Mouse (Mus musculus) layer of hippocampus, postnatal 25 days (tissue): ENCODE measurements around the gene Jund. TPM values are rescaled to one million over a fixed set of nuclear protein-coding genes. Genes with fewer than 3 reads are reported as not detected.

Experiments used
- DNase-seq, 2 experiments: peaks; one replicate each; pipeline ENCODE4 v3.0.0; 2022; ENCODE audit warnings: mixed read lengths in 2 of 2, low spot score in 1 of 2; ENCODE audit errors: extremely low spot score in 1 of 2
- total RNA-seq, 2 experiments: library from RNA; stranded (reverse); gene quantifications; 2 replicates each; pipeline ENCODE4 v1.2.3; 2021

The Jund gene
- total RNA-seq: 100 to 1,000 TPM; 181 to 194 TPM

DNA sequence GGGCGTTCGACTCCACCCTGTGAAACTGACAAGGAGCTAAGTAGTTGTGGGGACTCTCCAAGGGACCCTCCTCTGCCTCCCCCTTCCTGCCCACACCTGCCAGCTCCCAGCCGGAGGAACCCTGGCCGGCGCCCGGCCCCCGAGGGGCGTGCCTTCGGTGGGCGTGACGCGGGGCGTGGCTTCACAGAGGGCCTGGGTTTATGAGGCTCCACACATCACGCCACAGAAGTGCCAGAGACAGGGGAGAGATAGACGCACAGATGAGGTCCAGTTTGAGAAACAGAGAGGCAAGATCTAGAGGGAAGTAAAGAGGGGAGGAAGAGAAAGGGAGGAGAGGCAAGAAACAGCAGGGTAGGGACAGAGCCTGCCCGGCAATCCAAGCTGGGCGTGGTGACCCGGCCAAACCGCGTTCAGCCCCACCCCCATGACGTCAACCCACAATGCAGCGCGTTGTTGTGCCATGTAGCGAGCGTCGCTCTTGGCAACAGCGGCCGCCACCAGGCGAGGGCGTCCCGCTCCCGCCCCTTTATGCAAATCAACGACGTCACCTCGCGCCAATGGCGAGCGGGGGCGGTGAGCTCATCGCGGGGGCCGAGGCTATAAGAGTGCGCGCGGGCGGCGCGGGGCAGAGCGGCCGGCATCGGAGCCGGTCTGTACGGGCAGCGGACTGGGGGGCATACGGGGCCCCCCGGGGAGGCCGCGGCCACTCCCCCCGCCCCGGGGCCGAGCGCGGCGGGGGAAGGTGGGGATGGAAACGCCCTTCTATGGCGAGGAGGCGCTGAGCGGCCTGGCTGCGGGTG lies at the start of gene Jund:
TSS of gene Jund (plus strand) at position 640 of the 800 bp plus-strand sequence.
- DNase-seq: peak; percentile 96 to 98

DNA sequence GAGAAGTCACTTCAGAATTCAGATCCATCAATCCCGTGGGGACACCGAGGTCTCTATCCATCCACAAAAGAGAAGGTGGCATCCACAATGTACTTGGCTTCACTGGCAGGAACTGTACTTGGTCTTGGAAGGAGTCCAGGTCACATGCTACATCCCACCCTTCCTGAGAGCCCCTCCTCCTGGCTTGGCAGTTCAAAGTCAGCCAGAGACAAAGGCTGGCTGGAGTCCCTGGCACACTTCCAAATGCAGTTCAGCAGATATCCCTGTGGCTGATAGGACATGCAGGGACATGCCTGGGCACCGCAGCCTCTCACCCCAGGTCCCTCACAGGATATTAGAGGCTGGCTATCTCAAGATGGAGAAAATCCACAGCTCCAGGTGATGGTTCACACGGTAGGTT lies 49.4 kb upstream of the Jund start:
- no peak for DNase-seq

- no peak for DNase-seq
Measured at GRCm38 (mm10) chr8:70650351-70650750, 48.4 kb upstream of the Jund start.

GRCm38 (mm10) chr8:70653226-70653625 lies 45.5 kb upstream of the Jund start:
- DNase-seq: peak in 1 of 2 experiments; percentile 58

DNA sequence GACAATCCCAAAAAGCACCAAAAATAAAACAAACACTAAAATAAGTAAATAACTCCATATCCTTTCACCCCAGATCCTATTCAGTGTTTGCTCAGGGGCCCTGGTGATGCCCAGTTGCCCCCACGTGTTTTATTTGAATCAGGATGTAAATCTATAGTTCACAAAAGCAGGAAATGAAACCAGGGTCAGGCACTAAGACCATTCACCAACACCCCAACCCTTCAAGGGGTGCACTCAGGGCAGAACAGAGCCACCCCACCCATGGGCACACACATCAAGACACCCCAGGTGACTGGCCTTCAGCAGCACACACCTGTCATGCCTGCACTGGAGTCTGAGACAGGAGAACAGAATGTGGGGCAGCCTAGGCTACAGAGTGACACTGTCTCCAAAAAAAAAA lies 44.6 kb upstream of the Jund start:
- no peak for DNase-seq

DNA sequence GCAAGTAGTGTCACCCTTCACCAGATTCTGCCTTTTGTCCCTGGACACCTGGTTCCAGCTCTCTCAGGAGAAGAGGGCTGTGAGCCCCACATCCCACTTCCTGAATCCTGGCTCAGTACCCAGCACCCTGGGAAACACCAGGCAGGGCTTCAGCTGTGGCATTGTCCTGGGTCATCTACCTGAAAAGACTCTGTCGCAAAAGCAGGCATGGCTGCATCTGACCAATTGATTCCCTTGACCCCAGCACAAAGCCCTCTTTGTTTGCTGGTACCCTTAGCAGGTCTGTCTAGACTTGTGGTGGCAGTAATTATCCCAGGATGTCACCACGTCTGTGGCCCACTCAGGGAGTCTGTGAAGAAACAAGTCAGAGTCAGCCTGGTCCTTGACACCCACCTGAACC lies 43.3 kb upstream of the Jund start:
- no peak for DNase-seq

DNA sequence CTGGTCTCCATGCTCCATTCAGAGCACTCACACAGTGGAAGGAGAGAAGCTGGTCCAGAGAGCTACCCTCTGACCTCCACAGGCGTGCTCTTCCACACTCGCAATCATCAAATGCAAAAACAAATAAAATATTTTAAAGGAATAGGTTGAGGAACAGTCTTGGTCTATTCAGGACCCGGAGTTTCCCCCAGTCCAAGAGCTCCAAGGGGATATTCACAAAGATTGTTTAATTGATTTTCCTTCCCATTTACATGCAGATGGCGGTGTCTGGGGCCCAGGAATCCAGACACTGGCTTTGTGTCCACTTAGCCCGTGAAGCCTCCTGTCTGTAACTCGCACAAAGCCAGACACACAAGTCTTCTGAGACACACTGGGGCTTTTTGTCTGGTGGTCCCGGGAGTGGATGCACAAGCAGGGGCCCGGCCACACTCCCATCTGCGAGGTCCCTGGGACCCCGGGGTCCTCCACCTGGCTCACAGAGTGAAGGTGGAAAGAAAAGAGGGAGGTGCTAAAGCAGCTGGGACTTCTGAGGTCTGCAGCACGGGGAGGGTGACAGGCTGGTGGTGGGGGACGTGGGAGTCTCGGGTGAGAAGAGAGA lies 42.5 kb upstream of the Jund start:
- no peak for DNase-seq

DNA sequence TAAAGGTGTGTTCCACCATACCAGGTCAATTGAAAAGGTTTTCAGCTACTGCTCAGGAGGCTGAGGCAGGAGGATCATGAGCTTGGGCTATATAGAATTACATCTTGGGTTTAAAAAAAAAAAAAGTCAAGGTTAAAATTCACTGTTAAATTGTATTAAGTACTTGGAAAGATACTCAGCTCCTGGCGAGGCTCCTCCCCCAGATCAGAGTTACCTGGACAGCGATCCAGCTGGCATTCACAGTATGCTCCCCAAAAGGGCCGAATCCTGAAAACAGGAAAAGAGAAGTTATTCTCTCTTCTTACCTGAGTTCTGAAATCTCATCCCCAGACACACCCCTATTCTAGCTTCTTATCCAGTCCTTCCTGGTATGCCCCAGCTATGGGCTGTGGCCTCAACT lies 41.5 kb upstream of the Jund start:
- no peak for DNase-seq

- DNase-seq: no peak
Measured at GRCm38 (mm10) chr8:70657739-70658138, 41.0 kb upstream of the Jund start.

- DNase-seq: no peak
Measured at GRCm38 (mm10) chr8:70658897-70659603, 39.7 kb upstream of the Jund start.

- peak; percentile 63 to 69 for DNase-seq
Measured at GRCm38 (mm10) chr8:70659604-70660272, 39.0 kb upstream of the Jund start.

DNA sequence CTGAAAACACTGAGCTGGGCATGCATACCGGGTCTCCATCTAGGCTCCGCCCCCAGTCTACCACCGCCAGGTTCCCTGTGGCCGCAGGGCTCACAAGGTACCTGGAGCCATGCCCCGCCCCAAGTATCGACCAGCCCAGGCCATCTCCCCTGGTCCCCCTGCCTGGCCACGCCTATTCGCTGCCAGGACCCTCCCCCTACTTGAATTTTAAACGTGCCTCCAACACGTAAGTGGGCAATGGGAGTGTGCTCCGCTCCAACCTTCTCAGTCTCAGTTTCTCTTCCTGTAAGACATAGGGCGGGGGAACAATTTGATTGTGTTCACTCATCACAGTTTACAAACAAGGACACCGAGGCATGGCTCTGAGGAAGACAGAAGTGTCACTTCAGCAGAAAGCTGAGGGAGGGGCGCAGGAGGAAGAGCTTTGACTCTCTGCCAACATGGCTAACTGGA lies 38.5 kb upstream of the Jund start, which contains the start of gene Pgpep1:
TSS of gene Pgpep1 (minus strand) at position 116 of the 453 bp plus-strand sequence.
- no peak for DNase-seq

GRCm38 (mm10) chr8:70663691-70664090 lies 35.1 kb upstream of the Jund start:
- no peak for DNase-seq

DNA sequence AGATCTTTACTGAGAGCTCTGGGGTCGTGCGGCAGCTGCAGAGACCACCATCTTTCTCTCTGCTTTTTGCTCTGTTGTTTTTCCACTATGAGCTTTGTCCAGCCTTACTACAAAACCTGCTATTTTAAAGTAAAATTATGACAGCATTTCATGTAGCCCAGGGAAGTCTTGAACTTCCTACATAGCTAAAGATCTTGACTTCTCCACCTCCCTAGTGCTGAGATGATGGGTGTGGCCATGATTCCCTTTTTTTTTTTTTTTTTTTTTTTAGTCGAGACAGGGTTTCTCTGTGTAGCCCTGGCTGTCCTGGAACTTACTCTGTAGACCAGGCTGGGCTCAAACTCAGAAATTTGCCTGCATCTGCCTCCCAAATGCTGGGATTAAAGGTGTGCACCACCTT lies 34.1 kb upstream of the Jund start:
- DNase-seq: no peak

DNA sequence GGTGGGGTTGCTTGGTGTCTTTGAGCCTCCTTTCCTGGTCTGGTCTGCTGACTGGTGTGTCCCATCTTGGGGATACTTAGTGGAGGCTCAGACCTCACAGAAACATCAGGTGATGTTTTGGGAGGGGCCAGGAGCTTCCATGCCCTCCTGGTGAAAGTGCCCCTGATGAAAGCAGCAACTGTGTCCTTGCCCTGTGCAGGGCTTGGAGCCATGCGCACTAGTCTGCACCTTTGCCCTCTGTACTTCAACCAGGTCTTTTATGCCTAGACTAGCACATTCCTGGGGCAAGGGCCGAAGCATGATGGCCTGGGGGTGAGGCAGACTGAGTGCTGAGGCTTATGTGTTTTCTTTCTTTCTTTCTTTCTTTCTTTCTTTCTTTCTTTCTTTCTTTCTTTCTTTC lies 33.1 kb upstream of the Jund start:
- no peak for DNase-seq

DNA sequence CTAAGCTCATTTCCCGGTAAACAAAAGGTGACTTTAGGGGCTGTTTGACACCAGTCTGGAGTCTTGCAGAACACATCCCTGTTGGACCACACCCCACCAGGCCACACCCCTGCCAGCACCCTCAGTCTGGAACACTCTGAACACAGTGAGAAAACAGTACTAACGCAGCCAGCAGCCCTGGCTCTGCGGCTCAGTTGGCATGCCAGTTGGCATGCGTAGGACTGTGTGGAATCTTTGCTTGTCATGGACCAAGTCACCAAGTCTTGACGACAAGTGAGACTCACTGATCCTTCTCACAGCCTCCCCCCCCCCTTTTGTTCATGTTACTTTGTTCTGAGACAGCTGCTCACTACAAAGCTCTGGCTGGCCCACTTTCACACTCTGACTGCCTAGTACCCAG lies 31.7 kb upstream of the Jund start:
- DNase-seq: peak in 1 of 2 experiments; percentile 43

DNA sequence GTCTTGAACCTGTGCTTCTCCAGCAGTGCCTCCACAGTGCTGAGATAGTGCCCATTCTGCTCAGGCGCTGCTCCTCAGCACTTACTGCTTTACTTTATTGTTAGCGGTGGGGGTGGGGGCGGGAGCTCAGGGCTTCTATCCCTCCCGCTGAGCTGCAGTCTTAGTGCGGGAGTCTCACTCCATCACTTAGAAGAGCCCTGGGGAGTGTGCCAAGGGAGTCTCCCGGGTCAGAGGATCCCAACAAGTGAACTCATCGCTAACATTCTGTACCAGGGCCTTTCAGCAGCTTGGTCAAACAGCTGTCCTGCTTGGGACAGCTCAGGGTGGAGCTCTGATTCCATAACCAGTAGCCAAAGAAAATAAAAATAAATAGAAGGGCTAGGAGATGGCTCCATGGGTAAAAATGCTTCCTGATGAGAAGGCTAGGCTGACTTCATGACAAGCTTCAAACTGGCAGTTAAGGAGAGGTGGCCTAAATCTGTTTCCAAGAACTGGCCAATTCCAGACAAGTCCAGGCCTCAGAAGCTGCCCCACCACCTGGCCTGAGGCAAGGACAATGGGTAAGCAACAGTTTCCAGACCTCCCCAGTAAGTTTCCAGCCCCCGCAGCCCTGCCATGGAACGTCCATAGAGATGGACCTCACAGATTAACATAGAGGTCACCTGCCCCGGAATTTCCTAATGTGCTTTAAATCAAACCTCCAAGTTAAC lies 27.0 kb upstream of the Jund start:
- DNase-seq: no peak

DNA sequence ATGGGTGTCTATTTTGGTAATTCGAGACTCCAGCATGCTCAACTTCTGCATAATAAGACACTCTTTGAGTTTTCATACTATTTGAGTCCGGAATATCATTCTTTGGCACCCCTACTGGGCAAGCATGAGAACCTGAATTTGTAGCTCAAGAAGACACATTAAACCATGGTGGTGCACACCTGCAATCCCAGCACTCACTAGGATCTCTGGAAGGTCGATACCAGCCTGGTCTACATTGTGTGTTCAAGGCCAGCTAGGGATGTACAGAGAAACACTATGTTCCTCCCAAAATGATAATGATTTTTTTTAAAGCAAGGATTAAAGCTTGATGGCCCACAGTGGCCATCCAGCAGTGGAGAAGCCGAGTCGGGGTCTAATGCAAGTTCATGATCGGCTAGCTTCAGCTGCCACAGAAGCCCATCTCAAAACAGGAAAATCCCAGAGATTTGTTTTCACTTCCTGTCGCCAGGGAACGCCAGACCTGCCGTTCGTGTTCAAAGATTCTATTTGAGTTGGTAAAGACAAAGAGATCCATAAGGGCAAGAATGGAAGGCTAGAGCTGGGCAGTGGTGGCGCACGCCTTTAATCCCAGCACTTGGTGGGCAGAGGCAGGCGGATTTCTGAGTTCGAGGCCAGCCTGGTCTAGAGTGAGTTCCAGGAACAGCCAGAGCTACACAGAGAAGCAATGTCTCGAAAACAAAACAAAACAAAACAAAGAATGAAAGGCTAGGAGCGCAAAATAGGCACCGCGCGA lies 26.2 kb upstream of the Jund start:
- peak in 1 of 2 experiments; percentile 25 for DNase-seq

GRCm38 (mm10) chr8:70673079-70673856 lies 25.5 kb upstream of the Jund start, which contains the start of gene Lsm4:
TSS of gene Lsm4 (plus strand) at chr8:70673248.
- peak; percentile 96 to 99 for DNase-seq
